Mouse (Mus musculus) limb, embryonic 10.5 days (tissue): ENCODE results near the gene Olfr352. TPM values are rescaled to one million over a fixed set of nuclear protein-coding genes. Genes with fewer than 3 reads are reported as not detected.

ENCODE experiments used
- DNase-seq: peaks from one replicate; pipeline ENCODE4 v3.0.0-alpha.2; 2017; ENCODE audit warnings: low spot score
- H3K27ac ChIP-seq: fragments of 300-500 bp; sonication (generic); 2 replicates; pipeline ENCODE4 v1.5.1; 2016; ENCODE audit warnings: mild to moderate bottlenecking
- H3K27me3 ChIP-seq: fragments of 300-500 bp; sonication (generic); 2 replicates; pipeline ENCODE4 v1.6.1; 2016; ENCODE audit warnings: low read depth, mild to moderate bottlenecking; ENCODE audit not compliant: poor library complexity, severe bottlenecking
- H3K36me3 ChIP-seq: fragments of 300-500 bp; sonication (generic); 2 replicates; pipeline ENCODE4 v1.6.1; 2016; ENCODE audit warnings: mild to moderate bottlenecking, moderate library complexity
- H3K4me1 ChIP-seq: fragments of 300-500 bp; sonication (generic); 2 replicates; pipeline ENCODE4 v1.6.1; 2016
- H3K4me3 ChIP-seq: fragments of 300-500 bp; sonication (generic); 2 replicates; pipeline ENCODE4 v1.5.1; 2016; ENCODE audit warnings: mild to moderate bottlenecking, moderate library complexity
- H3K9me3 ChIP-seq: fragments of 300-500 bp; sonication (generic); replicated peaks from 2 replicates; pipeline ENCODE4 v1.6.1; 2016; ENCODE audit warnings: mild to moderate bottlenecking
- WGBS: fragments of 180-500 bp; shearing (Covaris S2); methylation state at CpG from one replicate; pipeline ENCODE4 v1.1.7; 2016; 5-methylcytosine and 5-hydroxymethylcytosine counted together
- polyA plus RNA-seq: library from polyadenylated mRNA; unstranded; fragments of >200 nt; fragmentation: Nextera tagmentation; extraction: Ambion mirVana; gene quantifications from 2 replicates; pipeline ENCODE4 v1.2.1, GENCODE M21; 2016

Olfr352 gene
- polyA plus RNA-seq: not detected in 2 replicates

- 88% methylated on average over 1 of the region's 1 CpGs for WGBS
Measured at GRCm38 (mm10) chr2:36868160-36868559, at the start of gene Olfr352. Gene Olfr352 (plus strand): TSS chr2:36868460.

GRCm38 (mm10) chr2:36846010-36846409 is 22.2 kb upstream of the Olfr352 start, which contains the start of gene Olfr350:
Gene Olfr350 (plus strand): TSS chr2:36846310.
- no peak for DNase-seq
- H3K27me3 ChIP-seq: no peaks in the 10 kb centered on the region
- no peak within 1 kb of the TSS for H3K4me3 ChIP-seq
- no peak within 1 kb of the TSS for H3K27ac ChIP-seq
- 85% methylated on average over 1 of the region's 1 CpGs for WGBS
- 0 out of 2 replicates have a peak, but pooled peaks cover 2% of the 10 kb centered on the region for H3K9me3 ChIP-seq
- H3K4me1 ChIP-seq: no peaks in the 10 kb centered on the region
- H3K36me3 ChIP-seq: no peaks in the 10 kb centered on the region

More at GRCm38 (mm10) chr2:36868160-36868559, at the start of gene Olfr352:
- H3K4me3 ChIP-seq: no peak within 1 kb of the TSS
- H3K27me3 ChIP-seq: no peaks in the 10 kb centered on the region
- no peaks in the 10 kb centered on the region; the same call in 1 of the 2 replicates for H3K9me3 ChIP-seq
- H3K4me1 ChIP-seq: no peaks in the 10 kb centered on the region
- H3K36me3 ChIP-seq: no peaks in the 10 kb centered on the region
- DNase-seq: no peak
- no peak within 1 kb of the TSS for H3K27ac ChIP-seq

- no peaks in the 10 kb centered on the region for H3K4me1 ChIP-seq
- no peak within 1 kb of the TSS for H3K27ac ChIP-seq
- H3K27me3 ChIP-seq: no peaks in the 10 kb centered on the region
- no peak for DNase-seq
- H3K9me3 ChIP-seq: no peaks in the 10 kb centered on the region
- 91% methylated on average over 1 of the region's 1 CpGs for WGBS
- no peaks in the 10 kb centered on the region for H3K36me3 ChIP-seq
- no peak within 1 kb of the TSS for H3K4me3 ChIP-seq
Measured at GRCm38 (mm10) chr2:36862560-36862959, 5.7 kb upstream of the Olfr352 start, which contains the start of gene Olfr351. Gene Olfr351 (minus strand): TSS chr2:36862660.

GRCm38 (mm10) chr2:36892836-36893235 is 24.6 kb downstream of the Olfr352 start, which contains the start of gene Olfr353:
Gene Olfr353 (minus strand): TSS chr2:36892936.
- no peaks in the 10 kb centered on the region for H3K36me3 ChIP-seq
- H3K9me3 ChIP-seq: 0 out of 2 replicates have a peak, but pooled peaks cover 5% of the 10 kb centered on the region

GRCm38 (mm10) chr2:36897114-36897513 is 28.9 kb downstream of the Olfr352 start:
- no peaks in the 10 kb centered on the region for H3K36me3 ChIP-seq
- H3K4me1 ChIP-seq: no peaks in the 10 kb centered on the region
- H3K27ac ChIP-seq: no peak overlapping the region
- H3K4me3 ChIP-seq: no peak overlapping the region
- DNase-seq: no peak
- no peaks in the 10 kb centered on the region for H3K27me3 ChIP-seq
- 0 out of 2 replicates have a peak, but pooled peaks cover 5% of the 10 kb centered on the region for H3K9me3 ChIP-seq

More at GRCm38 (mm10) chr2:36892836-36893235, 24.6 kb downstream of the Olfr352 start, which contains the start of gene Olfr353:
- Histone ChIP-seq H3K27ac (no peak within 1 kb of the TSS), H3K4me1 (no peaks in the 10 kb centered on the region), H3K4me3 (no peak within 1 kb of the TSS), H3K27me3 (no peaks in the 10 kb centered on the region)
- no peak for DNase-seq

GRCm38 (mm10) chr2:36905380-36905779 is 37.1 kb downstream of the Olfr352 start, which contains the start of gene Olfr354:
Gene Olfr354 (plus strand): TSS chr2:36905680.
- Histone ChIP-seq H3K9me3 (no peaks in the 10 kb centered on the region), H3K27me3 (no peaks in the 10 kb centered on the region), H3K36me3 (no peaks in the 10 kb centered on the region), H3K27ac (no peak within 1 kb of the TSS), H3K4me3 (no peak within 1 kb of the TSS), H3K4me1 (no peaks in the 10 kb centered on the region)
- no peak for DNase-seq

Other genes with a start within 250 kb of the Olfr352 start
- not detected in 2 replicates for gene Olfr345, start 228.4 kb upstream of the Olfr352 start, polyA plus RNA-seq
- not detected in 2 replicates for gene Olfr346, start 182.7 kb upstream of the Olfr352 start, polyA plus RNA-seq
- gene Olfr347, start 136.6 kb upstream of the Olfr352 start, polyA plus RNA-seq: not detected in 2 replicates
- not detected in 2 replicates for gene Olfr348, start 84.2 kb upstream of the Olfr352 start, polyA plus RNA-seq
- not detected in 2 replicates for gene Olfr50, start 77.9 kb upstream of the Olfr352 start, polyA plus RNA-seq
- gene Olfr3, start 51.4 kb upstream of the Olfr352 start, polyA plus RNA-seq: not detected in 2 replicates
- not detected in 2 replicates for gene Olfr350, start 22.1 kb upstream of the Olfr352 start, polyA plus RNA-seq
- not detected in 2 replicates for gene Olfr351, start 5.8 kb upstream of the Olfr352 start, polyA plus RNA-seq
- not detected in 2 replicates for gene Olfr353, start 24.5 kb downstream of the Olfr352 start, polyA plus RNA-seq
- gene Olfr354, start 37.2 kb downstream of the Olfr352 start, polyA plus RNA-seq: not detected in 2 replicates
- not detected in 2 replicates for gene Olfr355, start 60.4 kb downstream of the Olfr352 start, polyA plus RNA-seq
- not detected in 2 replicates for gene Olfr356, start 68.7 kb downstream of the Olfr352 start, polyA plus RNA-seq
- not detected in 2 replicates for gene Olfr357, start 125.4 kb downstream of the Olfr352 start, polyA plus RNA-seq
- not detected in 2 replicates for gene Olfr358, start 140.9 kb downstream of the Olfr352 start, polyA plus RNA-seq
- not detected in 2 replicates for gene Olfr360, start 197.3 kb downstream of the Olfr352 start, polyA plus RNA-seq
- not detected in 2 replicates for gene Olfr361, start 220.8 kb downstream of the Olfr352 start, polyA plus RNA-seq
- gene Olfr362, start 249.4 kb downstream of the Olfr352 start, polyA plus RNA-seq: not detected in 2 replicates